Mouse (Mus musculus) T-helper 2 cell (primary cell): ENCODE results near the gene Igfbp6.

Source experiments
- in situ Hi-C: fragments of 300-600 bp; cut with MboI, MseI; formaldehyde crosslinking; loops from one replicate; pipeline ENCODE4 v1.15.1; 2025; ENCODE audit warnings: high pct_unique_total_duplicates

Gene Igfbp6

DNA sequence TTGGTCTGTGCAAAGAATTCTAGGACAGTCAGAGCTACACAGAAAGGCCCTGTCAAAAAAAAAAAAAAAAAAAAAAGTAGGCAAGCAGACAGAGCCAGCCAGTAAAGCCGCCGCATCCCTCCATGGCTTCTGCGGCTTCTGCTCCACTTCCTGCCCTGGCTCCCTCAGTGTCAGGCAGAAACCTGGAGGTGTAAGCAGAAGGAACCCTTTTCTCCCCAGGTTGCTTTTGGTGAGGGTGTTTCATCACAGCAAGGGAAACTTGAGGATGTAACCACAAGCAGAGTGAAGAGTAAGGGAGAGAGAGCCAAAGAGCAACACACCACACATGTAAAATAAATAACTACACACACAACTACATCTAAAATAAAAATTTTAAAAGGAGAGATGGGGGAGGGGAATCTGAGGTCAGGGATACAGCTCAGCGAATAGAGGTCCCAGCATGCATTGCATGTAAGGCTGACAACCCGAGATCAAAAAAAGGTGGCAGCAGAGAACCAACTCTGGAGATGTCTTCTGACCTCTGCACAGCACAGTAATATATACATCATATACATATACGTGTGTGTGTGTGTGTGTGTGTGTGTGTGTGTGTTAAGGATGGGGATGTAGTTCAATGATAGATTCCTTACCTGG is 21.4 kb downstream of the Igfbp6 start:
- in situ Hi-C loops, result no loop called here

DNA sequence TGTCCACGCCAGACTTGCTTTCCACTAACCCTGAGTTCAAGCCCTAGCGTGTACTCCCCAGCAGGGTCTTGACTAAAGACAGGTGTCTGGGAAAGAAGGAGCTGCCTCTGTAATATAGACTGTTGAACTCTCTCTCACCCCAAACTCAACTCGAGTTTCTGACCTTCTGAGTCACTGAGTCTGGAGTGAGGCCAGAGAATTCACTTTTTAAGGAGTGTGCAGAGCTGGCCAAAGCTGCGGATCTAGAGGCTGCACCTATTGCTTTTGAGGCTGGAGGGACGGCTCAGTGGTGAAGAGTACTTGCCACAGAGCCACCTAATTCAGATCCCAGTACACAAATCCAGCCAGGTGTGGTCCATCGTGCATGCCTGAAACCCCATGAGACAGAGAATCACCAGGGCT is 23.5 kb downstream of the Igfbp6 start:
- in situ Hi-C loops, result no loop called here

DNA sequence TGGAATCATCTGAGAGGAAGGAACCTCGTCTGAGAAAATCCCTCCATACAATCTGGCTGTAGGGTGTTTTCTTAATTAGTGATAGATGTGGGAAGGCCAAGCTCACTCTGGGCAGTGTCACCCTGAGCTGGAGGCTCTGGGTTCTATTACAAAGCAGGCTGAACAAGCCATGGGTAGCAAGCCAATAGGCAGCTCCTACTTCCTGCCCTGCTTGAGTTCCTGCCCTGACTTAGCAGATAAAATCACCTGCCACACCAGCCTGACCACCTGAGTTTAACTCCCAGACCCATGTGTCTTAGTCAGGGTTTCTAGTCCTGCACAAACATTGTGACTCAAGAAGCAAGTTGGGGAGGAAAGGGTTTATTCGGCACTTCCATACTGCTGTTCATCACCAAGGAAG is 24.9 kb downstream of the Igfbp6 start:
- in situ Hi-C loops, result no loop called here

DNA sequence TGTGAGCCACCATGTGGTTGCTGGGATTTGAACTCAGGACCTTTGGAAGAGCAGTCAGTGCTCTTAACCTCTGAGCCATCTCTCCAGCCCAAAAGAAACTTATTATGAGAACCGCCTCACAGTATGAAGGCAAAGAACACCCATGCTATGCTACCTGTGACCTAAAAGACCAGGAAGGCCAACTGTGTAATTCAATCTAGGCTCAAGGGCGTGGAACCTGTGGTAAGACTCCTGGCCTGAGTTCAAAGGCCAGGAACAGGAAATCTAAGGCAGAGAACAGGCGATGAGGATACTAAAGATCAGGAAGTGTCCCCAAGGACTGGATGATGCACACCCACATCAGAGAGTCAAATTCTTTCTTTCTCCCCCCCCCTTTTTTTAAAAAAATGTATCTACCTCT is 29.4 kb downstream of the Igfbp6 start:
- in situ Hi-C loops, result no loop called here

DNA sequence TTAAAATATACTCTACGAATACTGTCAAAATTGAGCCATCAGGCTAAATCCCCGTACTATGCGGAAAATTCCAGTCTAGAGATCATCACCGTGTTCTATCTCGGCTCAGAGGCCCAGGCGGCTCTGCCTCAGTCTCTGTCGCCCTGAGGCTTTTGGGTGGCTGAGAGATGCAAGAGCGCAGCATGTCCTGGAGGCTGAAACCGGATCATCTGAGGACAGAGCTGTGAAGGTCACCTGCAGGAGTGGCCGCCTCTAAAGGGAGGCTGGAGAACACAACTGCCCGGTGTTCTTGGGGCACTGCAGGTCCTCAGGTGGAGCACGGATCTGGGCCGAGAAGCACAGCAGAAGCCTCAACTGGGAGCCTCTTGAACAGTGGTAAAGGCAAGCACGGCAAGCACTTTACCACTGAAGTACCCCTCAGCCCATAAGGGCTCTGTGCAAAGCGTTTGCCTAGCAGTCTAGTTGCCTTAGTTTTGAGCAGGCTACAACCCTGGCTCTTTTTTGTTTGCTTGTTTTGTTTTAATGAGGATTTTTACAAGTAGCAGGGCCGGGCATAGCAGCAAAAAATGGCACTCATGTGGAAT is 31.7 kb downstream of the Igfbp6 start:
- in situ Hi-C loops, result loop anchor here (5.0 kb wide), 1 partner anchor 46 kb away; no protein-coding TSS in a partner anchor

DNA sequence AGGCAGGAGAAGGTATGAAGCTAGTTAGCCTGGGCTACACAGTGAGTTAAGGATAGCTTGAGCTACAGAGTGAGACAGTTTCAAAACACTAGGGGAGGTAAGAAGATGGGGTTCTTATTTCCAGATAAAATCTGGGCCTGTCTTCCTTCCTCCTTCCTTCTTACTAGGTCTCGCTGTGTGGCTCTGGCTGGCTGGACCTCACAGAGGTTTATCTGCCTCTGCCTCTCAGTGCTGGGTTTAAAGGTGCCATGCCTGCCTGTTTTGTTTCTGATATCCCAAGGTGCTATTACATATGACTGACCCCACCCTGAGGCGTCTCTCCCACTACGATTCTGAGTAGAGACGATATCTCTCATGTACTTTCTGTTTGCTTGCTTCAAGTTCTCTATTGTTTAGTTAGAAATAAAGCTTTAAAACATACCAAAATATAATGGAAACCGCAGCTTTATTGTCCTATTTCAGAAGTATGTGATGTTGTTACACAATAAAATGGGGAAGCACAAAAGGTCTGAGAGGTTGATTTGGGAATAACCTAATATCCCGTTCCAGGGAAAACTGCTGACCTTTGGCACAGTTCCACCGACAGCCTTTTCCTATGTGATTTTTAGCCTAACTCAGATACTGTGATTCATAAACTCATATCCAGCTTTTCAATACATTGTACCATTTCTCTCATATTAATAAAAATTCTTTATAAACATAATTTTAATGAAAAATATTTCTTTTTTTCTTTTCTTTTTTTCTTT is 32.6 kb downstream of the Igfbp6 start:
- in situ Hi-C loops, result loop anchor here (5.0 kb wide), 1 partner anchor 46 kb away; no protein-coding TSS in a partner anchor

DNA sequence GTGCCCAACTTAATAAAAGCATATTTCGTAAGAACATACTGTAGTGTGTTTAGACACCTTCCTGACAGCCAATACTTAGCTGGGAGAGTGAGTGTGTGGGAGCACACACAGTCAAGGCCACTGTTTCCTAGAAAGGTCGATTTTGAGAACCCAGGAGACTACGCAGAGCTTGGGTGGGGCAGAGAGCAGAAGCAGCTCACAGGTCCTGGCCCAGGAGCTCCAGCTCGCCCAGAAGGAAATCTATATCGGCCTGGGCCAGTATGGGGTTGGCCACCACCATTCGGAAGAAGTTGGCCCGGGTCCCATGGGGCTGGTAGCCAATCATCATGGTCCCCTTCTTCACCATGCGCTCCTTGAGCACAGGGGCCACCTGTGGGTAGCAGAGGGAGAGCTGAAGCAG is 33.3 kb downstream of the Igfbp6 start:
- in situ Hi-C loops, result loop anchor here (5.0 kb wide), 1 partner anchor 45 kb away; no protein-coding TSS in a partner anchor

DNA sequence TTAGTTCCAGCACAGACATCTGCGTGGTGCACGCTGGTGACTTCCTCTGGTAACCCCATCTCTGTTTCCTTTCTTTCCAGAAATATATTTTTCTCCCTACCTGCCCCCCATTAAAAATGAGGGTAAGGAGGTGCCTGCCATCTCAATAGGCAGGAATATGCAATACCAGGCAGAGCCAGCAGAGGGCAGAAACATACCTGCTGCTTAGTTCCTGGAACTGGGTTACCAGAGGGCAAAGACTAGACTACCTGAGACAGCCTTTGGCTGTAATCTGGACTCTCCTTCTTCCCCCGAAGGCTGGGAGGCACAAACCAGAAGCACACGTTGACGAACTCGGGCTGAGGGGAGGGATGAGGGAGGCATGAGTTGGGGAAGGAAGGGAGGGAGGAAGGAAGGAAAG is 34.1 kb downstream of the Igfbp6 start:
- in situ Hi-C loops, result loop anchor here (5.0 kb wide), 1 partner anchor 44 kb away; no protein-coding TSS in a partner anchor

DNA sequence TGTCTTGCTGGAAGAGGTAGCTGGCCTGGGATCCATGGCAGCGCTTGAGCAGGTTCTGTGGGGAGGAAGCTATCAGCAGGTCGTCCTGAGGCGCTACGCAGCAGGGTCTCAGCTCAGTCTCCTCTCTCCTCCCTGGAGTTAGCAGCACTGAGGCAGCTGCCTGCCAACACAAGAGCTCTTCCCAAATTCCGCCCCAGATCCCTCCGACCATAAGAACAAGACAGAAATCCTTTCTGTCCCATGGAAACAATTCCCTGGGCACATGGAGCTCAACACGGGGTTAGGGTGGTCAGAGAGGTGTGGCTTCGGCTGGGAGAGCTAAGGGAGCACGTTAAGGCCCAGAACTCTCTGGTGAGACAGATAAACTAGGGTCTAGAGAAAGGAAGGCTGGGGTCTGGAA is 34.9 kb downstream of the Igfbp6 start:
- in situ Hi-C loops, result loop anchor here (5.0 kb wide), 1 partner anchor 43 kb away; no protein-coding TSS in a partner anchor

DNA sequence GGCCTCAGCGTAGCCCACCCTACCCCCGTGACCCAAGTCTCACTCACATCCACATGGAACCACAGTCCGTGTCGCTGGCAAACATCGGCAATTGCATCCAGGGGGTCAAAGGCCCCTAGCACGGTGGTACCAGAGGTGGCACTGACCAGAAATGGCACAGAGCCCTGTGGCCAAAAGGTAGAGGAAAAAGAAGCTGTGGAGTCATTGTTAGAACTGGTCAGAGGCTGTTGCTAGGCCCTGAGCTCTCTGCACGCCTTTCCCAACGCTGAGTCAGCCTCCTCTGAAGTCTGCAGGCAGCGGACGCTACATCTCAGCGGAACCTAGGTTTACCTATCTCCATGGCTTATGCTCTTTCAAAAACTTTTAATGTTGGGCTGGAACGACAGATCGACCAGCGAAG is 35.8 kb downstream of the Igfbp6 start:
- in situ Hi-C loops, result loop anchor here (5.0 kb wide), 1 partner anchor 42 kb away; no protein-coding TSS in a partner anchor

DNA sequence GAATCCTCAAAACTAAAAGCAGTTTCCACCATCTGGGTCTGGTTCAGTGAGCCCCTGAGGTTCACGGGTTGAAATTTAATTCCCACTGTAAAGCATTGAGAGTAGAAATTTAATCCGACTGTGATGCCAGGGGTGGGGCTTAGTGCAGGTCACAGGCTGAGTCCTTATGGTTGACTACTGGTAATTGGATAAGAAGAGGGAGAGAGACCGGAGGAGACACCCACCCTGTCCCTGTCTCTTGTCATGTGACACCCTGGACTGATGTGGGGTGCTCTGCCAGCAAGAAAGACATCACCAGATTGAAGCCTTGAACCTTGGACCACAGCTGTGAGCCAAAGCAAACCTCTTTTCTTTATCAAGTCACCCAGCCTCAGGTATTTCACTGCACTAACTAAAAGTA is 38.9 kb downstream of the Igfbp6 start:
- in situ Hi-C loops, result no loop called here

DNA sequence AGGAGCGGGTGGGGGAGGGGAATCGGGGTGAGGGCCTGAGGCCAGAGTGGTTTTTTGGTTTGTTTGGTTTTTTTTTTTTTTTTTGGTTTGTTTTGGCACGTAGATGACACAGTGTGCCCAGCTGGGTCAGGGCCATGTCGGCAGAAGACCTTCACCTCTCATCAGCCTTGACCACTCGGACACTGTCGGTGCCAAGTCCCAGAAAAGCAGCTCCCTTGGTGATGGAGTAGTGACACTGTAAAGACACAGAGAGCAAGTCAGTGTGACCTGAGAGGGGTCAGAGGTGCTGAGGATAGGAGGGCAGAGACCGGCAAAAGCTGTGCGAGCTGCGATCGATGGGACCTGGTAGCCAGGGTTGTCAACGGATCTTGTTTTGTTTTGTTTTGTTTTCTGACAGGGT is 42.1 kb downstream of the Igfbp6 start:
- in situ Hi-C loops, result no loop called here

DNA sequence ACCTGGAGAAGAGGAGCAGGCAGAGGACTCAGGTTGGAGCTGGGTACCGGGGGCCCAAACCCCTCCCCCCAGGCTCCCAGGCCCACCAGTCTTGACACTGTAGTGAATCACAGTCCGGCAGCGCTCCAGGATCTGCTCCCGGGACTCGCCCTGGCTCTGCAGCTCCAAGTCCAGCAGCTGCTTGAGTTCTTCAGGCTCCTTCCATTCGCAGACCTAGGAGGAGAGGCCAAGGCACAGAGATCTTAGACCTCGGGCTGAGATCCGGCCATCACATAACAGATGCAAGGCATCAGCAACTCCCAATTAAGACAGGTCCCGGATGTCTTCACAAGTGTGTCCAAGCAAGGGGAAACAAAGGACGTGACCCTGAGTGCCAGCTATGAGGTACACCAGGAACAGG is 43.9 kb downstream of the Igfbp6 start:
- in situ Hi-C loops, result no loop called here

DNA sequence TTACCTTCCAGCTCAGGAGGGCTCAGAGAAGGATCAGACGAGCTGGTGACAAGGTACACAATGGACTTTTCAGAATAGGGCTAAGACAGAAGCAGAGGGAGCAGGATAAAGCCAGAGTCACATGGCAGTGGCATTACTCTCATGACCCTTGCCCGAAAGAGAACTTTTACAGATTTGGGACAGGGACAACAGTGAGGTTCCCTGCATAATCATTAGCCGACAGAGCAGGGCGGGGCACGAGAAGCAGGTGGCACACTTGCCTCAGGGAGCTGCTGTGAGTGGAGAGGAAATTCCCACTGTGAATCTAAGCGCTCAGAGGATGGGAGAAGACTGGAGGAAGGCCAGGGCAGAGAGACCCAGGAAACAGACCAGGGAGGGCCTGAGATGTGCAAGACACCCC is 44.7 kb downstream of the Igfbp6 start:
- in situ Hi-C loops, result no loop called here

DNA sequence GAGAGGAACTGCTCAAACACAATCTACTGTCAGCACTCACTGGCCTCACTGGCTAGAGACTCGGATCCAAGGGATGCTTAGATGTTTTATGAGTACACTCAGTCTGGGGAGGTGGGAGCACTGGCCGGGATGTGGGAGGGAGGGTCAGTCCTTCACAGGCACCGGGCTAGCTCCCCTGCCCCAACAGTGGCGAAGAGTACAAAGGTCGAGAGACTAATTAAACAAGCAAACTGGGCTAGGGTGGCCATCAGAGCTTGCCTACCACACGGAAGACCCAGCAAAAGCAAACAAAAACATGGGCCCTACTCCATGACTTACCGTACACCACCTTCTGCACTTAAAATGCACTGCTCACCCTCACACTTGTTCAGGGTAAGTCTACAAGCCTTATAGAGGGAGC is 47.5 kb downstream of the Igfbp6 start:
- in situ Hi-C loops, result no loop called here

DNA sequence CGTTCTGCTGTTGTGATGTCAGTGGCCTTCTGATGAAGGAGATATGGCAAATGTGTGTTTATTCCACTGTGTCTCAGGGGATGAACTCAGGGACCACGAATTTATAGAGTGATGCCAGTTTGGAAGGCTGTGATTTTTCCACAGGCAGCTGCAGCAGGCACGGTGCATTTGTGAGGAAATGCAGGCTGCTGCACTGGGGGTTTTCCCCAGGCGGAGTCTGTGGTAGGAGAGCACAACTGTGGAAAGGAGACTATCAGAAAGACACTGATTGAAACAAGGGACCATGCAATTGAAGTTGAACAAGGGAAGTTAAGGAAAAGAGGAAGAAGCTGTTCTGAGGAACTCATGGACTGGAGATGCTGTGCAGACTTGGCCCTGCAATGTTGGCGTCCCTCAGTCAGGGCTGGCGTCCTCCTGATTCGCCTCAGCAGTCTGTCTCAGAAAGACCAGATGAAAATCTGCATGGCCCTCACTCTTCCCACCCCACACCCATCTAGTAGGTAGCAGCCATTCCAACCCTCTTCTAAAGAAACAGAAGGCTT is 48.2 kb downstream of the Igfbp6 start:
- in situ Hi-C loops, result no loop called here

DNA sequence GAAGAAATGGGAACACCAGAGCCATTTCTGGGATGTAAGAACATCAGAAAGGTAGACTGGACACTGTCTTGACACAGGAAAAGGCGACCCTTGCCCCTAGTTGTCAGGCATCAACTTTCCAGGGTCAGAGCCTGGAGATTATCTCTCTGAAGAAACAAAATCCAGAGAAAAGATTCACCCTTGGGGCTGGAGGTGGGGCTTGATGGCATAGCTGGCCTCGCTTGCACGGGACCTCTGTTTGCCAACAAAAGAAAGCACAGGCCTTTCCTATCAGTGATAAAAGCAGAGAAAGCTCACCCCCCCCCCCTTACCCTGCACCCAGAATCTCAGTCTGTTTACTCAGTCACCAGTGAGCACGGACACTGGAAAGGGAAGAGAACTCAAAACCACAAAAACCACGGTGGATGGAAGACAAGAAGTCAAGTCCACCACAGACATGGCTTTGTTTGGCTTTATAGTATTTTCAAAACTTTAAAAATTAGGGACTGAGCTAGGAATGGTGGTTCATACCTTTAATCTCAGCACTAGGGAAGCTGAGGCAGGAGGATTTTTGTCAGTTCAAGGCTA is 48.7 kb downstream of the Igfbp6 start:
- in situ Hi-C loops, result no loop called here

DNA sequence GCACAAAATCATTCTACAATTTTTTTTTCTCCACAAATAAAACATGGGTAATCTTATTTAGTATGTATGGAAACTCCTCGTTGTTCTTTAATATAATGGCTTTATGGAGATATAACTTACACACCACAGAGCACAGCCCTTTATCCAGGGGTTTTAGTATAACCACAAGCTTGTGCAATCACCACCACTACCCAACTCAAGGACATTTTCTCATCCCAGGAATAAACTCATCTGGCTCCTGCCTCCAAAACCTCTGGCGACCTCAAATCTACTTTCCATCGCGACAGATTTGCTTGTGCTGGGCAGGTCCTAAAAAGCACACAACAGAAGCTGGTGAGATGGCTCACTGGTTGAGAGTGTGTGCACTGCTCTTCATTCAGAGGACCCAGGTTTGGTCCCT is 49.5 kb downstream of the Igfbp6 start:
- in situ Hi-C loops, result no loop called here

DNA sequence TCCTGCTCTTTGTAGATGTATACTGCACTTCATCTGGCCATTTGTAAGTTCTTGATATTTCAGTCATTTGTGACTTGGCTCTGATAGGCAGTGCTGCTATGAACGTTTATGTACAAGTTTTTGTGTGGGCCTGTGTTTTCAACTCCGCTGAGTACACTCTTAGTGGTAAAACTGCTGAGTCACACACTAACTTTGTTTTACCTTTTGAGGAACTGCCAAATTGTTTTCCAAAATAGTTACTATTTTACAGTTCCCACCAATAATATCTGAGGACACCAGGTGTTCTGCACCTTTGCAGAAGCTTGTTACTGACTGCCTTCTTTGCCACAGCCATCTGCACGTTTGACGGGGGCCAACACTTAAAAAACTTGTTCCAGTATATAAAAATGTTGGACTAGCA is 50.3 kb downstream of the Igfbp6 start:
- in situ Hi-C loops, result no loop called here

DNA sequence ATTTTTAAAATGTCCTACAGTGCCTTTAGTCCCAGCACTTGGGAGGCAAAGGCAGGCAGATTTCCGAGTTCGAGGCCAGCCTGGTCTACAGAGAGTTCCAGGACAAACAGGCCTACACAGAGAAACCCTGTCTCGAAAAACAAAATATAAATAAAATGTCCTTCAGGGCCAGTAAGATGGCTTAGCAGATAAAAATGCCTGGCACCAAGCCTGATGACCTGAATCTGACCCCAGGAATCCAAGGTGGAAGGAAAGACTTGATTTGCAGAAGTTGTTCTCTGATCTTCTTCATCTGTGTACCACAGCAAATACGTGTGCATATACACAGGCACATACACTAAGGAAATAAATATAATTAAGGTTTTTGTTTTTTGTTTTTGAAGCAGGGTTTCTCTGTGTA is 51.2 kb downstream of the Igfbp6 start:
- in situ Hi-C loops, result no loop called here

DNA sequence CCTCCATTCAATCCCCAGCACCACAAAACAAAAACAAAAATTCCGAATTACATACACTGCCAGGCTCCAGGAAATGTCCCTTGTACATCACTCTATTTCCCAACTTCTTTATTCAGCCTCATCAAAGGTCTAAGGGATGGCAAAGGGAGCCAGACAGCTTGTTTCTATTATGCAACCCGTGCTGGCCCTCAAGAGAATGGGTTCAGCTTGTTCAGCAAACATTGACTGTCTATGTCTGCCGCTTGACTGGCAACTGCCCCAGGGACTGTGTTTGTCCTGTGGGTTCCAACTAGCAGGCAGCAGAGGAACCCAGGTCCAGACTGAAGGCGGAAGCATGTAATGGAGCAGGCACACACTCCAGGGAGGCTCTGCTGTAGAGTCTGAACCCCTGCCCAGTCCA is 54.7 kb downstream of the Igfbp6 start:
- in situ Hi-C loops, result no loop called here
